Mouse (Mus musculus) liver, embryonic 14.5 days (tissue): ENCODE measurements around the gene Lrrfip2.

ENCODE experiments used
- CTCF ChIP-seq: IDR thresholded peaks from 2 replicates; pipeline ENCODE4 v1.5.1; 2016; ENCODE audit warnings: antibody characterized with exemption, low read depth, control low read depth
- EP300 ChIP-seq: IDR thresholded peaks from 2 replicates; pipeline ENCODE4 v1.6.1; 2016; ENCODE audit warnings: antibody characterized with exemption, low read depth

GRCm38 (mm10) chr9:111261356-111261755, 144.0 kb downstream of the Lrrfip2 start:
- TF ChIP-seq CTCF, result no peak
- TF ChIP-seq EP300, result no peak
